Mouse (Mus musculus): ENCODE results near the gene Cmtm6. TPM values are rescaled to one million over a fixed set of nuclear protein-coding genes. Genes with fewer than 3 reads are reported as not detected.
A peak's percentile ranks its signal among the peaks of the same experiment; 100 is the strongest.
"Not testable (repeated sequence)": the region's sequence is repeated elsewhere in the genome, so short reads cannot be mapped to it uniquely, and the experiment has no call there.

Cmtm6 gene
- polyA plus RNA-seq, 1 experiment, result 13.2 TPM

DNA sequence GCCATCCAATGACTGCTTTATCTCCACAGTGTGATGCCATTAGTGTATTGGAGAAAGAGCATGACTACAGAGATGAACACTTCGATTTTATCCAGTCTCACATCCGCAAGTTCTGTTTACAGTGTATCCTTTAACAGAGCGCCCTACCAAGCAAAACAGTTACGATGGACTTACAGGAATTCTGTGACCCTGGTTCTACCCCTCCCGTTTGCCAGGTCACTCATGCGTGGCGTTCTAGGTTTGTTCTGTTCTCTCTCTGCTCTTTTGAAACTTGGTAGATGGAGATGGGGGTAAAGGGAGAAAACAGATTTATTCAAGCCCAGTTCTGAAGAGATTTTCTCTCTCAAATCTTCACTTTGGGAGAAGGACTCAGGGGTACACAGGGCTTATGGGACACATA, 17.4 kb upstream of the Cmtm6 start:
- no peaks in the 10 kb centered on the region for H3K79me3 ChIP-seq (ENCODE audit: low read depth)
- H3K36me3 ChIP-seq (ENCODE audit: control insufficient read depth, insufficient read depth), result peaks cover 65% of the 10 kb centered on the region
- no peak for TF ChIP-seq MYOD1 (IDR thresholded peaks at IDR 0.05; ENCODE audit: control insufficient read depth, insufficient read length, low read depth)
- no peak for TF ChIP-seq FOSL1 (IDR thresholded peaks at IDR 0.05; ENCODE audit: insufficient read depth, low read length, poor library complexity, severe bottlenecking)
- TF ChIP-seq USF1 (IDR thresholded peaks at IDR 0.05; ENCODE audit: low read depth), result no peak
- no peak for TF ChIP-seq CTCF (IDR thresholded peaks at IDR 0.05; ENCODE audit: control insufficient read depth, insufficient read depth, insufficient read length)
- no peak for TF ChIP-seq CEBPB (IDR thresholded peaks at IDR 0.05; ENCODE audit: low read depth)
- H3K79me2 ChIP-seq (ENCODE audit: control insufficient read depth, insufficient read depth), result no peaks in the 10 kb centered on the region
- no peak overlapping the region for H3ac ChIP-seq (ENCODE audit: control insufficient read depth, insufficient read length, low read depth)
- H3K27me3 ChIP-seq (ENCODE audit: control insufficient read depth, insufficient read depth, insufficient read length), result no peaks in the 10 kb centered on the region
- no peak overlapping the region for H3K4me3 ChIP-seq (ENCODE audit: insufficient read depth, poor library complexity, severe bottlenecking)

DNA sequence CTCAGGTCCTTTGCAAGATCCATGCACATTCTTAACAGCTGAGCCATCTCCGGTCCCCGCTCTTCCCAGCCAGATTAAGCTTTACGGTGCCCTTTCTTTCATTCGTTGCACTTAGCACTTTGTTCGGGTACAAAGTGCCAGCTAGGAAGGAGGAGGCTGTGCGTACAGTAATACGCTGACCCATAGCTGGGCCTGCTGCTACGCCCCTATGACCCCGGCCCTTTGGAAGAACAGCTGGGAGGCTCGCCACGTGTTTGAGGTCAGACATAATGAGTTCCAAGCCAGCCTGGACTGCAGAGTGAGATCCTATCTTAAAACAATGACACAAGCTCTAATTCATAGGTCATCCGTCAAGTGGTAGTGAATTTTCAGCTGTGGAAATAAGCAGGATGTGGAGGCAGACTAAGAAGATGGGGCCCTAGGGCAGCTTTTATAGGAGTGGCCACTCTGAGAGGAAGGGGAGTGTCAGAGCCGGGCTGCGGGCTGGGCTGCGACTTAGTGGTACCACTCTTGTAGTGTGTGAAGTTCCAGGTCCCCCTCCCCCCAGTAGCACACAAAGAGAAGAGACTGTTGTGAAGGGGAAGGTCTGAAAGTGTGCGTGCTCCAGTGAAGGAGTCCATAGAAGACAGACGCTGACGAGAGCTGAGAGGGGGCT, 14.1 kb upstream of the Cmtm6 start:
- Histone ChIP-seq H3K27me3 (ENCODE audit: control insufficient read depth, insufficient read depth, insufficient read length) (no peaks in the 10 kb centered on the region), H3K79me3 (ENCODE audit: low read depth) (no peaks in the 10 kb centered on the region), H3ac (ENCODE audit: control insufficient read depth, insufficient read length, low read depth) (no peak overlapping the region), H3K79me2 (ENCODE audit: control insufficient read depth, insufficient read depth) (no peaks in the 10 kb centered on the region), H3K36me3 (ENCODE audit: control insufficient read depth, insufficient read depth) (peaks cover 68% of the 10 kb centered on the region), H3K4me3 (ENCODE audit: insufficient read depth, poor library complexity, severe bottlenecking) (no peak overlapping the region)
- TF ChIP-seq USF1 (IDR thresholded peaks at IDR 0.05; ENCODE audit: low read depth) (no peak), CEBPB (IDR thresholded peaks at IDR 0.05; ENCODE audit: low read depth) (no peak), MAX (IDR thresholded peaks at IDR 0.05) (no peak), CTCF (IDR thresholded peaks at IDR 0.05; ENCODE audit: control insufficient read depth, insufficient read depth, insufficient read length) (no peak), MYOD1 (IDR thresholded peaks at IDR 0.05; ENCODE audit: control insufficient read depth, insufficient read length, low read depth) (no peak), MYOG (IDR thresholded peaks at IDR 0.05; ENCODE audit: control insufficient read depth, extremely low read depth, insufficient read length) (no peak), FOSL1 (IDR thresholded peaks at IDR 0.05; ENCODE audit: insufficient read depth, low read length, poor library complexity, severe bottlenecking) (no peak)

DNA sequence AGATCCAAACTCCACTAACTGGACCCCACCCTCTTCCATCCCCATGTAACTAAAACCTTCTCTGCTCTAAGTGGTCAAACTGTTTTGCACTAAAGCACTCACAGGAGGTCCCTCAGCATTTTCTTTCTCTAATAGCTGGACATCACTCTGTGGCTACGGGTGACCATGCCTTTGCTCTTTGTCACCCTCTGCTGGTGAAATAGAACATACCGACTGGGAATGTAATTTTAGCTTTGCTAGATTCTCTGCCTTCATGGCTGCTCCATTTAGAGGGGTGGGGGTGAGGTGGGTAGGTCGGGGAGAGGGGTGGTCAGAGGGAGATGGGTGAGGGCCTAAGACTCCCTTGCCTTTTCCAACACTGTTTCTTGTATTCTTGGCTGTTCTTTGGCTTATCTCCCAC, 3.6 kb upstream of the Cmtm6 start:
- peaks cover 21% of the 10 kb centered on the region for H3K36me3 ChIP-seq (ENCODE audit: control insufficient read depth, insufficient read depth)
- peaks cover 11% of the 10 kb centered on the region for H3K79me2 ChIP-seq (ENCODE audit: control insufficient read depth, insufficient read depth)
- no peak overlapping the region for H3K4me3 ChIP-seq (ENCODE audit: insufficient read depth, poor library complexity, severe bottlenecking)
- peaks cover 7% of the 10 kb centered on the region for H3K79me3 ChIP-seq (ENCODE audit: low read depth)
- no peaks in the 10 kb centered on the region for H3K27me3 ChIP-seq (ENCODE audit: control insufficient read depth, insufficient read depth, insufficient read length)
- TF ChIP-seq CTCF (IDR thresholded peaks at IDR 0.05; ENCODE audit: control insufficient read depth, insufficient read depth, insufficient read length) (peak; percentile 22), MYOD1 (IDR thresholded peaks at IDR 0.05; ENCODE audit: control insufficient read depth, insufficient read length, low read depth) (no peak), MYOG (IDR thresholded peaks at IDR 0.05; ENCODE audit: control insufficient read depth, extremely low read depth, insufficient read length) (no peak)
- no peak overlapping the region for H3ac ChIP-seq (ENCODE audit: control insufficient read depth, insufficient read length, low read depth)

DNA sequence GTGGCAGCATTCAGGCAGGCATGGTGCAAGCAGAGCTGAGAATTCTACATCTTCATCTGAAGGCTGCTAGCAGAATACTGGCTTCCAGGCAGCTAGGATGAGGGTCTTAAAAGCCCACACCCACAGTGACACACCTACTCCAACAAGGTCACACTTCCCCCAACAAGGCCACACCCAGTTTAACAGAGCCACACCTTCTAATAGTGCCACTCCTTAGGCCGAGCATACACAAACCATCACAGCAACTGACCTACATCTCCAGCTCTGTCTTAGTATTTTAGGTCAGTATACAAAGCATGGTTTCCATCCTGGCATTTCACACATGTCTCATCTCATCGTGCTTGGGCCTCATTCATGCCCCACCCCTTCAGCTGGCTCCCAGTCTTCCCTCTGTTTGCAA, 2.5 kb upstream of the Cmtm6 start:
- H3K36me3 ChIP-seq (ENCODE audit: control insufficient read depth, insufficient read depth); H3K79me3 ChIP-seq (ENCODE audit: low read depth); H3K4me3 ChIP-seq (ENCODE audit: insufficient read depth, poor library complexity, severe bottlenecking); H3ac ChIP-seq (ENCODE audit: control insufficient read depth, insufficient read length, low read depth); H3K27me3 ChIP-seq (ENCODE audit: control insufficient read depth, insufficient read depth, insufficient read length): not testable (repeated sequence)
- peaks cover 13% of the 10 kb centered on the region for H3K79me2 ChIP-seq (ENCODE audit: control insufficient read depth, insufficient read depth)

DNA sequence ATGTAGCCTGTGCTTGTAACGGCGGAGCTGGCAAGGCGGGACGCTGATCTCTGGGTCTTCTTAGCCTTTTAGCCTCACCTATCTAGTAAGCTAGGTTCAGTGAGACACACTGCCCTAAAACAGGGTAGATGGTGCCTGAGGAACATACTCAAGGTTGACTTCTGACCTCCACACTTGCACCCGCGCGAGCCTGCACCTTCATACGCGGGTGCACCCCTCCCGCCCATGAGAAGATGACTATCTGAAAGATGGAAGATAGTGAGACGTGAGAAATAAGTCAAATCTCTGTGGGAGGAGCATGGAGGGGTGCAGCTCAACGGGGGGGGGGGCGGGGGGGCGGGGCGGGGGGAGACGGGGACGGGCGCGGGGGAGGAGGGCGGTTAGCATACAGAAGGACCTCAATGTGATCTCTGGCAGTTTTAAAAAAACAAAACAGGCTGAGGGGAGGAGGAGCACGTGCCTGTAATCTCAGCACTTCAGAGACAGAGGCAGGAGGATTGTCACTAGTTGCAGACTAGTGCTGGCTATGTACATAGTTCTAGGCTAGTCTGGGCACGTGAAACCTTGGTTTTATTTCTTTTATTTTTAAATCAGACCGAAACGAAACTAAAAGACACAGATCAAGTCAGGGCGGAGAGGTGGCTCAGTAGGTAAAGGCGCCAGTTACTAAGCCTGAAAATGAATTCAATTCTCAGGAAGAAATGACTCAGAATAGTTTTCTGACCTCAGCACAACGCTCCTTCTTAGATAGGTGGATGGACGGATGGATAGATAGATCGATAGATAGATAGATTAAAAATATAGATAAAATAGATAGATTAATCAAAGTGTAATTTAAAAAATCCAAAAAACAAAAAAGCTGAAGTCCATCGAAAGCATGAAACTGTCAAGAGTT, 758 bp upstream of the Cmtm6 start:
- TF ChIP-seq MAX (IDR thresholded peaks at IDR 0.05), result no peak
- TF ChIP-seq CEBPB (IDR thresholded peaks at IDR 0.05; ENCODE audit: low read depth), result no peak
- TF ChIP-seq USF1 (IDR thresholded peaks at IDR 0.05; ENCODE audit: low read depth), result no peak
- no peak for TF ChIP-seq MYOG (IDR thresholded peaks at IDR 0.05; ENCODE audit: control insufficient read depth, extremely low read depth, insufficient read length)
- TF ChIP-seq MYOD1 (IDR thresholded peaks at IDR 0.05; ENCODE audit: control insufficient read depth, insufficient read length, low read depth), result no peak
- no peak for TF ChIP-seq CTCF (IDR thresholded peaks at IDR 0.05; ENCODE audit: control insufficient read depth, insufficient read depth, insufficient read length)
- TF ChIP-seq FOSL1 (IDR thresholded peaks at IDR 0.05; ENCODE audit: insufficient read depth, low read length, poor library complexity, severe bottlenecking), result no peak
- Histone ChIP-seq H3K79me3 (ENCODE audit: low read depth) (peaks cover 10% of the 10 kb centered on the region), H3ac (ENCODE audit: control insufficient read depth, insufficient read length, low read depth) (no peak overlapping the region), H3K79me2 (ENCODE audit: control insufficient read depth, insufficient read depth) (peaks cover 28% of the 10 kb centered on the region), H3K27me3 (ENCODE audit: control insufficient read depth, insufficient read depth, insufficient read length) (no peaks in the 10 kb centered on the region), H3K36me3 (ENCODE audit: control insufficient read depth, insufficient read depth) (no peaks in the 10 kb centered on the region), H3K4me3 (ENCODE audit: insufficient read depth, poor library complexity, severe bottlenecking) (no peak overlapping the region)

Measured in C2C12 (cell line).